Mouse (Mus musculus) monocyte, adult 2 months (primary cell): ENCODE measurements around the gene Cep104.

Experiments
- DNase-seq, 2 experiments: peaks; one replicate each; pipeline ENCODE4 v3.0.0; 2022; ENCODE audit warnings: low spot score in 2 of 2, low read depth in 1 of 2

The Cep104 gene

DNA sequence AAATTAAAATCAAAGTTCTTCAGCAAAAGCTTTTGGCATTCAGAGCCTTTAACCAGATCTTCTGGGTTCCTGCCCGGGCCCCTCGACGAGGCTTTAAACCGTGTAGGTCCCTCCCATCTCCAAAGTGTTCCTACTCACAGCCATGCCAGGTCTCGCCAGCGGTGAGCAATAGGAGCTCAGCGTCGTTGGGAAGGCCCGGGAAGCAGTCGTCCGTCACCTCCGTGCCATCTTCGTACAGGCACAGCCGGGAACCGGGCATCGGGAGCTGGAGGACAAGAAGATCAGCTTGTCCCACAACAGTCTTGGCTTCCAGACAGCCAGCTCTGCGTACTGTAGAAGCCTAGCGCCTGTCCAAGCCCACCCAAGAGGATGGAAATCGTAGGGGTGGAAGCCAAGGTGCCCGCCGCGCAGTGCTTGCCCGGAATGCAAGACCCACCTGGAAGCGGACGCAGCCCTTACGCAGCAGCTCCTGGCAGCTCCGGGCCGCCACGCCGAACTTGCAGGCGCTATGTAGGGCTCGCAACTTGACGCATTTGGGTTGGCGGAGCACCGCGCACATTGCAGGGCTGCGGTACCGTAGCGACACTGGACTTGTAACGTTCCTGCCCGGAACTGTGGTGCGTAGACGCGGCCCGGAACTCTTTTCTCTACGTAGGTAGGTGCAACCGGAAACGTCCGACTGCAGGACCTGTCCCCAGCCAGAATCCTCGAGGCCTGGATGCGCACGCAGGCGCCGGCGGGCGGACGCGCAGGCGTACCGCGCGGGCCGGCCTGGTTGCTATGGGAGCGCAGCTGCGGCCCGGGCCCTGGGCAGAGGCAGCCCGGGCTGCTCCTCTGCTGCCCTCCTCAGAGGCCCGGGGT is at the start of gene Cep104, which contains the start of gene Dffb:
TSS of gene Cep104 (plus strand) at position 764 of the 861 bp plus-strand sequence.
TSS of gene Dffb (minus strand) at position 696 of the 861 bp plus-strand sequence.
- DNase-seq = peak; percentile 80 to 87

DNA sequence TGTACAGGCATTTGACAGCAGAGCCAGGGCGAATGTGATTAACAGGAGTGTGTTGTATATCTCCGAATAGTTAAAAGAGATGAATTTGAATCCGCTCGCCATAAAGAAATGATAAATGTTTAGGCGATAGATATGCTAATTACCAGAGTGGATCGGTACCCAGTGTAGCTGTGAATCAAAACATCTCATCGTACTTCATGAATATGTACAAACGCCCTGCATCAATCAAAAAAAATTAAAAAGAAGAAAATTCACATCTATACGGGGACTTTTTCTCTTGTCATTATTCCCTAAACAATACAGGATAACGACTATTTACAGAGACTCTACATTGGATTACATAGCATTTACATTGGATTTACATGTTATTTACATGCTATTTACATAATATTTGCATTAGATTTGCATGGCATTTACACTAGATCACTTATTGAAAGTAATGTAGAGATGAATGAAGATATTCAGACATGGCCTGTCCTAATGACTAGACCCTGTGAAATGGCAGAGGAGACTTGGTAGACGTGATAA is 46.2 kb upstream of the Cep104 start:
- no peak for DNase-seq

DNA sequence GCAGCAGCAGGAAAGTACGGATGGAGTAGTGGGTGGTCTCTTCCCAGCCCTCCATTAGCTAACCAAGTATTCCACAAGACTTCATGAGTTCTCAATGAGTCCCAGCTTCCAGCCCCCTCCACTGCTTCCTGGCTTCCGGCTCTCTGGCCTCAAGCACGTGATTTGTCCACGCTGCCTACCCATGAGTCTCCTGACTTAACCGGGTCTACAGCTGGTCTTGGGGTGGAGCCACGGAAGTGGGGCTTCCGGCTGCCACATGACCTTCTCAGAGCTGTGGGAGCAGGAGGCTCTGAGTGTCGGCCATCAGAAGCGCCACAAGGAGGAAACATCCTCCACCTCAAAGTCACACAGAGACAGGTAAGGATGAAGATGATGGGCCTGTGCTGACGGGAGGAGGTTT is 45.6 kb upstream of the Cep104 start:
- DNase-seq = no peak

DNA sequence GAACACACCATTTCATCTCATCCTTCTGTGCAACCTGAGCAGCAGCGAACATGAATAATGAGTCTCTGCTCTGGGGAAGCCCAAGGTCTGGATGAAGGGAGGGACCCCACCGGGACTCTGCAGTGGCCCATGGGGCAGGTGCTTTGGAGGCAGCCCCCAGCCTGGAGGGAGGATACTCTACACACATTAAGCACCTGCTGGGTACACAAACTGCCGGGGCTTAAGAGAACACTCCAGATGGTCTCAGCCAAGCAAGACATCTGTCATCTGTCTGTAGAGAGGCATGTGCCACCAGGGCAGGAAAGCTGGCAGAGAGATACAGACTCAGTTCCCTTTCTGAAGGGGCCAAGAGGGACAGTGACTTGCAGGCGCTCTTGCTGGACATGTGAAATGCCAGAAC is 45.1 kb upstream of the Cep104 start:
- DNase-seq = no peak

DNA sequence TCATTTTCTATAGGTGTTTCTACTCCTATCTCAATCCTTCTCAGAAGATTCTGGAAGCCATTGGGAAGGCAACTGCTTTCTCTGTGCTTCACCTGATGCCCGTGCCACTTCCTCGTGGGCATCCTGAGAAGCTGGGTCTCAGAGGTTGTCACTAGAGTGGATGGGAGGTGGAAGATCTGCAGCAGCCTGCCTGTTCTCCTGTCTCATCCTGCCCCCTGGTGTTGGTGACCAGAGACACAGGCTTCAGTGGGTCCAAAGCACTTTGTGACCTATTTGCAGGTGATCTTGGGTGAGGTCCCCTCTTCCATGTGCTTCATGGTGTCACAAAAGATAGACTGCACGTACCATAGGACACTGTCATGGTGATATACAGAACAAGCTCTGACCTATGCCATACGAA is 31.8 kb upstream of the Cep104 start:
- DNase-seq = no peak

DNA sequence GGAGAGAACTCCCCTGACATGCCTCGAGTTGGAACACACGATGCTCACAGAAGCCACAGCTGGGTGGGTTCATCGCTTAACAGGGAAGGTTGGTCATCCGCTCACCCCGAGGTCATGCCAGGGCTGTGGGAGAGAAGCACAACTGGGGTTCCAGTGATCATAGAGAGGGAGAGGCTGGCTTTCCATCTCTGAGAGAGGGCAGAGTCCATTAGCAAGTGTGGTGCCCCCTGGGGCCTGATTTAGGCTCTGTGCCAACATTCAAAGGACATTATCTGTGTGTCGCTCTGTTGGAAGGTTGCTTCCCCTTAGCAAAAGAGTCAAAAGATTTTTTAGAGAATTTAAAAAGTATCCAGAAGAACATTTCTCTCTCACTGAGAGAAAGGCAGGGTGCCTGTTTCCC is 30.7 kb upstream of the Cep104 start:
- DNase-seq = no peak

DNA sequence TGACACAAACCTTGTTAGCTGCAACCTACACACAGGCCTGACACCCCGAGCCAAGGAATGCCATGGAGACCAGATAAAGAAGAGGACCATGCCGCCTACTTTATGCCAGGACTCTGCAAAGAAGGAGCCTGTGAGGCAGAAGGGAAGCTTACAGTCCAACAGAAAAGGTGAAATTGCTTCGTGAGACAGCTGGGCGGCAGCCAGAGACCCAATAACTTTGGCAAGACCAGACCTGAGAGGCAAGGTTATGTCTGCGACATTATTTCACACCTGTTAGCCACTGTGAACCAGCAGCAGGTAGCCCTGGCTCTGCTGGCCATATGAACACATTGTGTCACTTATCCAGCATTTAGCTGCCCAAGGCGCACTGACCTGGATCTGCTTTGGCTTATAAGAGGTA is 29.3 kb upstream of the Cep104 start:
- DNase-seq = no peak

DNA sequence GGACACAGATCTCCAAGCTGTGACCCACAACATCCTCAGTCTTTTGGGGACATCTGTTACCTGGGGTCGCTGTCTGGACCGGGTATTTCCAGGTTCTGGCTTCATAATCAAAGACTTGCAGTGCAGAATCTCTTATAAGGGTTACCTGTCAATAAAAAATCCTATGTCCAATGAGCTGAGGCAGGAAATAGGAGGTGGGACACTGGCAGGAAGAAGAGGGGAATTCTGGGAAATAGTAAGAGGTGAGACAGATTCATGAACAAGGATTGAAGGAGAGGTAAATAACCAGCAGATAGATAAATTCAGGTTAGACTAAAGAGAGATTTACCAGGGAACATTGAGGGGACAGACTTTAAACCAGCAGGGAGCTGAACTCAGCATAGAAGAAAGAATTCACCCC is 24.6 kb upstream of the Cep104 start:
- no peak for DNase-seq

DNA sequence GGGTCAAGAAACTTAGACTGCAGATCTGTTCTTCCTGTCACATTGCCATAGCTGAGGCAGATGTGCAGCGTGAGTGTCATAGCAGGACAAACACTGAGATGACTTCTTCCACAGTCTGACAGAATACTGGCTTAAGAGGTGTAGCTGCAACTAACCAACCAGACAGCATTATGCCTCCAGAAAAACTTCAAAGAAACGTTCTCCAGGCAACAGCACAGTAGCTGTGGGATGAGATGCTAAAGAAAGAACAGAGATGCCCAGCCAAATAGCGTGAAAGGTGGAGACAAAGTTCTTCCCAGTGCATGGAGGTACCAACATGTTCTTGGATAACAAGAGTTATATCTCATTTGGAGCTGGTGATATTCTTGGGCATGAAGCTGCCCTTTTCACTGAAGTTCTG is 23.8 kb upstream of the Cep104 start:
- DNase-seq = no peak

DNA sequence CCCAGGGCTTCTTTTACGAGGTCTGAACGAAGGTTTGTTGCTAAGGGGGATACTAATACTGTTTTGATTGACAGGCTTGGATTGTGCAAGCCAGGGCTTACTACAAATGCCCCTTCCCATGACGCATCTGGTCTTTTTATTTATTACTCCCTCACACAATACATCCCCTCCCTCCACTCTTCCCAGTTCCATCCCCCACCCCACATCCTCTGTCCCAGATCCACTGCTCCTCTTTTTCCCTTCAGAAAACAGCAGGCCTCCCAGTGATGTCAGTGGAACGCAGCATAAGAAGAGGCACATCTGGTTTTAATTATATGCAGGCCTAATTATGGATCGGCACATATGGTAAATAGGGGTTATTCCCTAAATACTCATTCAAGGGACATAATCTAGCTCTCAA is 23.3 kb upstream of the Cep104 start:
- no peak for DNase-seq

DNA sequence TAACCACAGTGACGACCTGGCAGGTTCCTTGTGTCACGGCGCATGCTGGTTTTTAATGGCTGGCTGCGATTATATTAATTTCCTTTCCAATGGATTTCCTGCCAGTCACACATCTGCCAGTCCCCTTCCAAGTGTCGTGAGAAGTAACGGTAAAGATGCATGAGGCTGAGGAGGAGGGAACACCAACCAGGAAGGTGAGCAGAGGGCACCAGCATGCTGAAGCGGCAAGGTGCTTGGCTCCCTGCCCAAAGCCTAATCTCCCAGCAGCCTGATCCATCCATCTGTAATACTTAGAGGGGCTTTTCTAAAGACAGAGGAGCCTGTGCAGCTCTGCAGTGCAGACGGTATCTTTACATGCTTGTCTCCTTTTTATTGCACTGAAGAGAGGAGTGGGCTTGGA is 19.3 kb upstream of the Cep104 start:
- no peak for DNase-seq

DNA sequence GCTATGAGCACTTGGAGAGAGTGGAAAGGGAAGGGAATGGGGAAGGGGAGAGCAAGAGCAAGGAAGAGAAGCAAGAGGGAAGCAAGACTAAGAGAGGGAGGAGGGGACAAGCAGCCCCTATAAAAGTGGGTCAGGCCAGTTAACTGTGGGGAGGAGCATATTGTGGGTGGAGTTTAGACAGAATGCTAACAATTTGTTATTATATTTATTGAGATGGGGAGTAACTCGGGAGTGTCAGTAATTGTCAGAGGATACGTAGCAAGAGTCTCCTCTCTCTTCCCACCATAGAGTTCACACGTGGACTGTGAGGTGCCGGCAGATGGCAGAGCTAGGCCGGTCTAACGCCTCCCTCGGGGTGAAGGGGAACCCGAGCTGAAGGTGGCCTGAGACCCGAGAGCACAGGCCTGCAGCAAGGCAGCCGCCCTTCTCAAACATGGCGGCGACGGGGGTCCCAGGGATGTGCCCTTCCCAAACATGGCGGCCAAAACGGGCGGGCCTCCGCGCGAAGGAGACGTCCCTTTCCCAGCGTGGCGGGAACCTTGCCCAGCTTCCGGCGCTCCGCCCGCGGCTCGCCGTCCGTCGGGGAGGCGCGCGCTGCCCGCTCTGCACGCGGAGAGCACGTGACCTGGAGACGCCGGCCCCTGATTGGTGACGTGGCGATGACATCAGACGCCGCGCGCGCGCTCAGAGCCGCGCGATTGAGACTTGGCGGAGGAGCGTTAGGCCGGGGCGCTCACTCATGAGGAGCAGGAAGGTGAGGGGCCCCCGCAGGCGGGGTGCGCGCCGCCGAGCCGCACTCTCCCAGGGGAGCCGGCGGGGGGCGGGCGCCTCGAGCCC is 18.2 kb upstream of the Cep104 start, which contains the start of gene A430005L14Rik:
TSS of gene A430005L14Rik (plus strand) at position 669 of the 837 bp plus-strand sequence.
- peak; percentile 86 to 89 for DNase-seq

DNA sequence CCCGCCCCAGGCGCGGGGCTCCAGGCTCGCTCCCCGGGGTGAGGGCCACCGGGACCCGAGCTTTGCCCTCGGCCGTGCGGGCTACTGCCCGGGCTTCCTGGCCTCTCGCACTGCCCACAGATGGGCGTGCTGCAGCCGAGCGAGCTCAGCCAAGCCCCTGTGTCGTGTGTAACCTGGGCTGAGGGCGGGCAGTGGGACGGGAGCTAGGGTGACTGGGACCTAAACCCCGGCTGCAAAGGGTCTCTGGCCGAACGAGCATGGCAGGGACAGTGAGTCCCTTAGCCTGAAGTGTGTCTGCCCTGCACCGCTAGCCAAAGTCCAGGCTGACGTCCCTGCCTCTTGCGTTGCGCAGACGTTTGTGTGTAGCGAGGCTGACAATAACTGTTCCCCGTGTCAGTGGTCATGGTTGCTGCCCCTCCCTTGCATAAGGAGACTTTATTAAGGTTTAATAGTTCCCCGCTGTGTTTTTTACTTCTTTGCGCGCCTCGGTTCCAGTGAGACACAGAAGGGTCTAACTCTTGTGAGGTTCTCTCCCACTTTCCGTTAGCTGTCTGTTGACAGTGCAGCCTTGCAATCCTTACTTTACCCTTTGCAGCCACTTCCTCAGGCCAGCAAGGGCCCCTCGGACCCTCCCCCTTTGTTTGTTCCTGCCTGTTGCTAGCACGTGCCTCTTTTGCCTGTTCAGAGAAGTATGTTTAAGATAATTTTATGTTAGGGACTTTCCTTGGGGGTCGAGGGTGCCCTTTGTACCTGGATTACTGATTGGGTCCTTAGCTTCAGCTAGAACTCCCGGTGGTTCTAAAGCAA is 17.3 kb upstream of the Cep104 start:
- DNase-seq = no peak

DNA sequence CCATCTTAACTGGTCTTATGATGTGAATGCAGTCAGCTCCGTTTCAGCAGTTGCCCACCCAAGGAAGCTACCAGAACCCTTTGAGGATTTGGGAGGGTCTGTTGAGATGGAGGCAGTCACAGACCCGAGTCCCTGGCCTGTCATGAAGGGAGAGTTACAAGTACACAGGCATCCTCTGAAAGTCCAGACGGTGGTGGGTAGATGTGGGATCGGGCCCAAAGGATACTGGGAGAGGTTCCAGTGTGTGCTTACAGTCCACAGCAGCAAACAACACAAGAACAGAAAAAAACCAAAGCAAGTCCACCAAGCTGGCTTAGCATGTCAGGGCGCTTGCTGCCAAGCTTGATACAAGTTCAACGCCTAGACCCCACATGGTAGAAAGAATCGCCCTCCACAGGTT is 12.4 kb upstream of the Cep104 start:
- no peak for DNase-seq

DNA sequence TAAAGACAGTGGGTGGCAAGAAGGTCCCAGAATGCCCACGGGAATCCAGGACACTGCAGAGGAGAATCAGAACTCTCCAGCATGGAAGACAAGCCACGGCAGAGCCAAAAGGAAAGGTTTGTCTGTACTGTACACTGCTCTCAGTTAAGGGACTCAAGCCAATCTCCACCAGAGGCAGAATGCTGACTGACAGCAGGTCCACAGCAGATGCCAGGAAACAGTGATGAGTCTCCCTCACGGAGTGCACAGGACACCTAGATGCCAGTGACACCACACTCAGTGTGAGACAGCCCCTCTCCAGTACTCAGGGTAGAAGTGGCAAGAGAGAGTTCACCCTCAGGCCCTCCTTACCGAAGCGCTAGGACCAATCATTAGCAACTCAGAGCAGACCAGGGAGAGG is 8.3 kb upstream of the Cep104 start:
- no peak for DNase-seq

DNA sequence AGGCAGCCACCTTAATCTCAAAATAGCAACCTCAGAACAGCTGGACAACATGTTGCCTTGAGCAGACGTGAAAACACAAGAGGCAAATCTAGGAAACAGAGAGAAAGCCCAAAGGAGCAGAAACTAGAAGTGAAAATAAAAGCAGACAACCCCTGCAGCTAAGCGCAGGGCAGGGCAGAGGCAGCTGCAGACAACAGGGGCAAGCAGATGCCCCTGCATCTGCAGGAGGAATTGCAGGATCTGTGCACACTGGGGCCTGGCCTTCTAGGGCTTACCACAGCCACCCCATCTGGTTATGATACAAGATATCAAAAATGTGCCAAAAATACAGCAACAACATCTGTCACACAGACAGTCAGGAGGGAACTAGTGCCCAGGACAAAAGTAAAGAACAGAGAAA is 7.4 kb upstream of the Cep104 start:
- no peak for DNase-seq

DNA sequence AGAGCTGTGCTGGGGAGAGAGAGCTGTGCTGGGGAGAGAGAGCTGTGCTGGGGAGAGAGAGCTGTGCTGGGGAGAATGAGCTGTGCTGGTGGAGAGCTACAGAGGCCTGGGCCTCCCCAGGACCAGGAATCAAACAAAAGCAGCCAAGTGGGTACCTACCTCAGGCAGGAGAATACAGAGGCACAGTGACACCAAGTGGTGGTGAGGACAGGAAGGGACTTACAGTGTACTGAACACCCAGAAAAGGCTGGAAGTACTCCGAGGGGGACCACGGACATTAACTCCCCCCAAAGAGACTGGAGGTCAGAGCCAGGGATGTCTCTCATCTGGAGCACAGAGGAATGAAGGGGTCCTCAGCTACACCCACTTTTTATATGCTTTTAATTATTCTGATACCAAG is 6.9 kb upstream of the Cep104 start:
- no peak for DNase-seq

DNA sequence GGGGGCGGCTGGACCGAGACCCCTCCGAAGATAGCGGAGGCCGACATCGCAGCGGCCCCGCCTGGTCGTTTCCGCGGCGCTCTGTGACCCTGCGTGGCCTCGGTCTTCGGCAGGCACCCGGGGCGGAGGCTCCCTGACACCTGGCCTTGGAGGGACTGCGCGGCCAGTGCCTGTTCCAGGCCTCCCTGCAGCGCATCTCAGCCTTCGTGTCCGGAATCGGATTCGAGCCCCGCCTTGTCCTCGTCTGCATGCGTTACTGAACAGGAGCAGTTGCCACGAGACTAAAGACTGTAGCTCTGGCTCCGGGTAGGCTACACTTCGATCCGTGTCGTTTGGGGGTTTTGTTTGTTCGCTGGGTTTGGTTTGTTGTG is 283 bp downstream of the Cep104 start:
- no peak for DNase-seq

DNA sequence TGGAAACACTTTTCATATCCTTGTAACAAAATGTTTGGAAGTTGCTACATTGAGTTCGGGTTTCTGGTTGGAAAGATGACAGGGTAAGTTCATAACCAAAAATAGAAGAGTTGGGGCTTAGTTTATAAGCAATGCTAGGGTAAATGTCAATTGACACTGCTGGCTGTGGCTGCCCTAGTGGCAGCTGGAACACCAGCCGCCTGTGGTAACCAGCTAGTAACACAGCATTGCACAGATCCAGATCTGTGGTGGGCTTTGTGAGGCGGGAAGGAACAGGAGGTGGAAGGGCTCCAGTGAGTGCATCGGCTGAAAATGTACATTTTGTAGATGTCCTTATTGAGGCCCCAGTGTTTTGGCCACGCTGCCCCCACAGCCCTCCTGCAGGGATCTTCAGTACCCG is 774 bp downstream of the Cep104 start:
- no peak for DNase-seq

DNA sequence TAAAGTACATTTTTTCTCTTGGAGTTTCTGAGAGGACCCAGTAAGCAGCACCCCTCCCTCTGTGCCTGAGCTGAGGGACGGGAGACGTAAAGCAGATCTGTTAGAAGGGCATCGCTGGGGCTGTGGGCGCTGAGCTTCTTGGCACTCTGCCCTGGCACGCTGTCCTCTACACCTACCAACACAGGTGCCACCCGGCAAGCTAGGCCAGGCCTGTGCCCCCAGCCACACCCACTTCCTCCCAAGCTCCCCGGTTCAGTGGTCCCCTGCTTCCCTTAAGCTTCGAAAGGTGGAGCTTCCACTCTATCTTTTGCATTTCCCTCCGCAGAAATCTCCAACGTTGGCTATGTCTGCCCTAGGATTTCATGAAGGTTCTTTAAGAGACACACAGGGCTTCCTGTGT is 4.2 kb downstream of the Cep104 start:
- no peak for DNase-seq

DNA sequence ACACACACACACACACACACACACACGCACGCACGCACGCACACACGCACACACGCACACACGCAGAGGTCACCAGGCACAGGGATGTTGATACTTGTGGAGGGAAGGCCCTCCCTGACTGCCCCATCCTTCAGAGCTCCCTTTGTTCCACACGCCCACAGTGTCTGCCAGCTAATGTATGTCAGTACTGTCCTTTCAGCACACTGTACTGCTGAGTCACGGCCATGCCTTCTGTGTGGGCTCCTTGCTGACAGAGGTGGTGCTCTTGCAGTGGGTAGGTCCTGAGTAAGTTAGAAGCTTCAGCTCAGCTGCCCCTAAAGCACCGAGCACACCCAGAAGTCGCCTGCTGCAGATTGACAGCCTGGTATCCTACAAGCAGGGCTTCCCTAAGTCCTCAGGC is 5.5 kb downstream of the Cep104 start:
- DNase-seq = no peak
